Mouse (Mus musculus): Measurements from ENCODE around the gene Slc25a13. TPM values are rescaled to one million over a fixed set of nuclear protein-coding genes. Genes with fewer than 3 reads are reported as not detected.

Gene Slc25a13
- total and polyA plus RNA-seq, 3 experiments = 15.6 to 16.7 TPM; not detected in 1

DNA sequence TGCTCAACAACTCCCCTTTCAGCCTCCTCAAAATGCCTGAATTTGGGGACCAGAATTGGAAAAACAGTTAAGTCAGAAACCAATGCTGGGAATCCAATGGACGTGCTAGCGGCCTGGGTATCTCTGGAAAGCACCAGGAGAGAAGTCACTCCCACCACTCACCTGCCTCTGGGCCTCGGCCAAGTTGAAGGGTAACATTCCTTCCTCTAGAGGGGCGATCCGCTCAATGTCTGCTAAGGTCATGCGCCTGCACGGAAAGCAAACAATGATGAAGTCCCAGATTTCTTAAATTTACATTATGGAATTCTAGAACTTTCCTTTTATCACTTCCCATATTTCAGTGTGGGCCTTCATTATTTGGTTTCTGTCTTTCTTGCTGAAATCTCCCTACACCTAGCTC, 103.2 kb downstream of the Slc25a13 start:
- Histone ChIP-seq H3K4me3 (ENCODE audit: control insufficient read depth in 1 of 2, insufficient read depth in 1 of 2, low read depth in 2 of 2, low read length in 2 of 2) (no peak overlapping the region), H3K9me3 (replicated peaks; ENCODE audit: insufficient read depth, low read length) (no peaks in the 10 kb centered on the region), H3K4me1 (ENCODE audit: control insufficient read depth in 1 of 2, insufficient read depth in 2 of 2, low read length in 2 of 2) (no peaks in the 10 kb centered on the region), H3K79me2 (ENCODE audit: control insufficient read depth, insufficient read depth, low read length, poor library complexity) (no peaks in the 10 kb centered on the region), H3K9ac (ENCODE audit: control insufficient read depth, low read depth, low read length, poor library complexity, severe bottlenecking) (no peak overlapping the region), H3K27ac (ENCODE audit: control insufficient read depth, low read depth, low read length) (no peak overlapping the region), H3K36me3 (ENCODE audit: control insufficient read depth in 1 of 2, insufficient read depth in 2 of 2, low read length in 2 of 2) (no peaks in the 10 kb centered on the region), H3K27me3 (ENCODE audit: control insufficient read depth in 1 of 2, insufficient read depth in 2 of 2, low read length in 2 of 2) (no peaks in the 10 kb centered on the region)
- TF ChIP-seq ETS1 (IDR thresholded peaks at IDR 0.05; ENCODE audit: low read depth, low read length) = no peak
- DNase-seq (ENCODE audit: low read depth, low spot score) = no peak

GRCm38 (mm10) chr6:6112767-6113528, 104.0 kb downstream of the Slc25a13 start:
- no peak for DNase-seq (ENCODE audit: low read depth, low spot score)
- Histone ChIP-seq H3K79me2 (ENCODE audit: control insufficient read depth, insufficient read depth, low read length, poor library complexity) (no peaks in the 10 kb centered on the region), H3K36me3 (ENCODE audit: control insufficient read depth in 1 of 2, insufficient read depth in 2 of 2, low read length in 2 of 2) (no peaks in the 10 kb centered on the region), H3K4me3 (ENCODE audit: control insufficient read depth in 1 of 2, insufficient read depth in 1 of 2, low read depth in 2 of 2, low read length in 2 of 2) (no peak overlapping the region), H3K4me1 (ENCODE audit: control insufficient read depth in 1 of 2, insufficient read depth in 2 of 2, low read length in 2 of 2) (no peaks in the 10 kb centered on the region), H3K9me3 (replicated peaks; ENCODE audit: insufficient read depth, low read length) (no peaks in the 10 kb centered on the region), H3K27me3 (ENCODE audit: control insufficient read depth in 1 of 2, insufficient read depth in 2 of 2, low read length in 2 of 2) (no peaks in the 10 kb centered on the region), H3K9ac (ENCODE audit: control insufficient read depth, low read depth, low read length, poor library complexity, severe bottlenecking) (no peak overlapping the region), H3K27ac (ENCODE audit: control insufficient read depth, low read depth, low read length) (no peak overlapping the region)
- TF ChIP-seq NELFE (IDR thresholded peaks at IDR 0.05; ENCODE audit: low read depth, low read length) (no peak), POLR2A (IDR thresholded peaks at IDR 0.05; ENCODE audit: control insufficient read depth in 1 of 2, insufficient read depth in 1 of 2, low read depth in 1 of 2, low read length in 2 of 2, poor library complexity in 1 of 2) (no peak), GABPA (IDR thresholded peaks at IDR 0.05; ENCODE audit: low read depth, low read length) (no peak), SMC3 (IDR thresholded peaks at IDR 0.05; ENCODE audit: low read depth, low read length) (no peak), TCF12 (IDR thresholded peaks at IDR 0.05; ENCODE audit: low read depth, low read length) (no peak), MAFK (IDR thresholded peaks at IDR 0.05; ENCODE audit: borderline replicate concordance, low read depth, low read length) (no peak), MYC (IDR thresholded peaks at IDR 0.05; ENCODE audit: low read depth, low read length) (no peak), CTCF (IDR thresholded peaks at IDR 0.05 in 2 of 3, conservative IDR thresholded peaks at IDR 0.05 in 1 of 3; ENCODE audit: control insufficient read depth in 1 of 3, insufficient read depth in 1 of 3, low read depth in 2 of 3, low read length in 3 of 3, poor library complexity in 1 of 3, severe bottlenecking in 1 of 3) (no peak), CHD1 (IDR thresholded peaks at IDR 0.05; ENCODE audit: low read depth, low read length) (no peak), ZC3H11A (IDR thresholded peaks at IDR 0.05; ENCODE audit: low read depth, low read length) (no peak), JUND (IDR thresholded peaks at IDR 0.05; ENCODE audit: low read depth, low read length) (no peak), MXI1 (IDR thresholded peaks at IDR 0.05; ENCODE audit: low read depth, low read length) (no peak), ZNF384 (IDR thresholded peaks at IDR 0.05; ENCODE audit: low read depth, low read length) (no peak)

DNA sequence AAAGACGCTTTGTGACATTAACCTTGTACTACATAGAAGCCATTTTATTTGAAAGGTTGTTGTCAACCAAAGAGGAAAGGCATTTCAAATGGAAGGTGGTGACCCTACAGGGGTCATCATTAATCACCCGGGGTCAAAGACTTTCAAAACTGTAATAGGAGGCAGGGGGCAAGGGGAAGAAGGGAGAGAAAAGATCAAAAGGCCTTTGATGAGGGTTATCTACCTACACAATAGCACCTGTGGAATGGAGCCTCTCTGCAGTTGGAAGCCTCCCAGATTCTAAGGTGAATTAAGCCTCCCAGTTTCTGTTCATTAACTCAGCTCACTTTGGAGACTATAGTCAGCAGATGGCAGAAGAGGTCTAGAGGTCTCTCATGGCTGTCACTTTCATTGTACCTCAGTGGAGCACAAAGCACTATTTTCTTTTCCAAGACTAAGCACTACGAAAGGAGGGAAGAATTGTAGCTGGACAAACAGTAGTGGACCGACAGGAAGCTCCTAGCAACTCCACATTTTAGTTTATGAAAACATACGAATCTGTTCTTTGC, 109.5 kb downstream of the Slc25a13 start:
- no peak for DNase-seq (ENCODE audit: low read depth, low spot score)
- no peak for TF ChIP-seq ZNF384 (IDR thresholded peaks at IDR 0.05; ENCODE audit: low read depth, low read length)
- no peak for TF ChIP-seq ZC3H11A (IDR thresholded peaks at IDR 0.05; ENCODE audit: low read depth, low read length)
- no peak for TF ChIP-seq RAD21 (IDR thresholded peaks at IDR 0.05; ENCODE audit: low read depth, low read length)
- no peak for TF ChIP-seq KAT2A (conservative IDR thresholded peaks at IDR 0.05; ENCODE audit: low read depth, low read length)
- TF ChIP-seq ZMIZ1 (IDR thresholded peaks at IDR 0.05; ENCODE audit: low read depth, low read length) = no peak
- TF ChIP-seq NELFE (IDR thresholded peaks at IDR 0.05; ENCODE audit: low read depth, low read length) = no peak
- TF ChIP-seq MAFK (IDR thresholded peaks at IDR 0.05; ENCODE audit: borderline replicate concordance, low read depth, low read length) = no peak
- no peak for TF ChIP-seq UBTF (IDR thresholded peaks at IDR 0.05; ENCODE audit: borderline replicate concordance, insufficient read depth, low read depth, low read length)
- TF ChIP-seq EP300 (IDR thresholded peaks at IDR 0.05; ENCODE audit: low read depth in 1 of 2, low read length in 2 of 2) = no peak
- TF ChIP-seq TCF12 (IDR thresholded peaks at IDR 0.05; ENCODE audit: low read depth, low read length) = no peak
- Histone ChIP-seq H3K79me2 (ENCODE audit: control insufficient read depth, insufficient read depth, low read length, poor library complexity) (no peaks in the 10 kb centered on the region), H3K27ac (ENCODE audit: control insufficient read depth, low read depth, low read length) (no peak overlapping the region), H3K4me1 (ENCODE audit: control insufficient read depth in 1 of 2, insufficient read depth in 2 of 2, low read length in 2 of 2) (no peaks in the 10 kb centered on the region), H3K9ac (ENCODE audit: control insufficient read depth, low read depth, low read length, poor library complexity, severe bottlenecking) (no peak overlapping the region), H3K36me3 (ENCODE audit: control insufficient read depth in 1 of 2, insufficient read depth in 2 of 2, low read length in 2 of 2) (no peaks in the 10 kb centered on the region), H3K9me3 (replicated peaks; ENCODE audit: insufficient read depth, low read length) (no peaks in the 10 kb centered on the region), H3K27me3 (ENCODE audit: control insufficient read depth in 1 of 2, insufficient read depth in 2 of 2, low read length in 2 of 2) (no peaks in the 10 kb centered on the region), H3K4me3 (ENCODE audit: control insufficient read depth in 1 of 2, insufficient read depth in 1 of 2, low read depth in 2 of 2, low read length in 2 of 2) (no peak overlapping the region)
